Mouse (Mus musculus) MEL (cell line): Measurements from ENCODE around the gene Adam12.

Experiments used
- CHD1 ChIP-seq: IDR thresholded peaks from 2 replicates; pipeline ENCODE4 v1.6.1; 2012; ENCODE audit warnings: low read depth, mild to moderate bottlenecking, inconsistent platforms, low read length, improper control_type of control experiment
- CTCF ChIP-seq, 3 experiments: IDR thresholded peaks in 2 of 3; conservative IDR thresholded peaks in 1 of 3; 2 replicates each; pipeline ENCODE4 v1.5.1; 2011 to 2012; ENCODE audit warnings: low read length in 3 of 3, low read depth in 2 of 3, mild to moderate bottlenecking in 2 of 3, improper control_type of control experiment in 1 of 3, inconsistent platforms in 1 of 3, mixed read lengths in 1 of 3, moderate library complexity in 1 of 3; ENCODE audit not compliant: control insufficient read depth in 1 of 3, insufficient read depth in 1 of 3, poor library complexity in 1 of 3, severe bottlenecking in 1 of 3
- ELF1 ChIP-seq: IDR thresholded peaks from 2 replicates; pipeline ENCODE4 v1.6.1; 2014; ENCODE audit warnings: low read depth, mild to moderate bottlenecking, inconsistent platforms, low read length, improper control_type of control experiment, moderate library complexity
- EP300 ChIP-seq, 2 experiments: IDR thresholded peaks; 2 replicates each; pipeline ENCODE4 v1.6.1; 2011; ENCODE audit warnings: improper control_type of control experiment in 2 of 2, low read length in 2 of 2, low read depth in 1 of 2, mild to moderate bottlenecking in 1 of 2
- KAT2A ChIP-seq: conservative IDR thresholded peaks from 2 replicates; pipeline ENCODE4 v1.6.1; 2012; ENCODE audit warnings: low read depth, low read length, improper control_type of control experiment, inconsistent platforms
- MAZ ChIP-seq: IDR thresholded peaks from 2 replicates; pipeline ENCODE4 v1.6.1; 2012; ENCODE audit warnings: low read depth, mild to moderate bottlenecking, inconsistent platforms, low read length, improper control_type of control experiment
- NRF1 ChIP-seq: IDR thresholded peaks from 2 replicates; pipeline ENCODE4 v1.6.1; 2014; ENCODE audit warnings: low read depth, mild to moderate bottlenecking, inconsistent platforms, low read length, improper control_type of control experiment, moderate library complexity; ENCODE audit not compliant: poor library complexity, insufficient read depth, severe bottlenecking
- POLR2A ChIP-seq, 2 experiments: IDR thresholded peaks; 2 replicates each; pipeline ENCODE4 v1.6.1; 2011 to 2012; ENCODE audit warnings: low read length in 2 of 2, mild to moderate bottlenecking in 2 of 2, control low read depth in 1 of 2, improper control_type of control experiment in 1 of 2, low read depth in 1 of 2, moderate library complexity in 1 of 2; ENCODE audit not compliant: control insufficient read depth in 1 of 2, insufficient read depth in 1 of 2, poor library complexity in 1 of 2
- RCOR1 ChIP-seq: IDR thresholded peaks from 2 replicates; pipeline ENCODE4 v1.6.1; 2012; ENCODE audit warnings: low read depth, mild to moderate bottlenecking, inconsistent platforms, low read length, improper control_type of control experiment
- SMC3 ChIP-seq: IDR thresholded peaks from 2 replicates; pipeline ENCODE4 v1.6.1; 2011; ENCODE audit warnings: low read depth, low read length, improper control_type of control experiment

DNA sequence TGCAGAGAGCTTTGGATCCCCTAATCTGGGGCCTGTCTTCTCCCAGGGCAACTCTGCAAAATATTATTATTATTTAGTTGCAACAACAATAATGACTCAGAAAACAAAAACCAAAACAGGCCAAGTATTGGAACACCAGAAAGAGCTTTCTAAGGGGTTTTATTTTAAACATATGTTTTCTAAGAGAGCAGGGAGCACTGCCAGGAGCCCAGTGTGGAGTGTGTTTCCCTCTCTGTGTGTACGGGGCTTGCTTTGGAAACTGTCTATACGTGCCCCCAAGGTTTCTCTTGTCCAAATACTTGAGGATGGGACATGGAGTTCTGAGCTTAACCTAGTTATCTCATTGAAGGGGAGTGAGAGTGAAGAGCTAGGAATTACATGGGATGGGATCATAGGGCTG, 200.7 kb downstream of the Adam12 start:
- TF ChIP-seq RCOR1 (no peak), POLR2A (IDR thresholded peaks at IDR 0.05; ENCODE audit: control insufficient read depth in 1 of 2, insufficient read depth in 1 of 2, low read depth in 1 of 2, low read length in 2 of 2, poor library complexity in 1 of 2) (no peak), CTCF (IDR thresholded peaks at IDR 0.05 in 2 of 3, conservative IDR thresholded peaks at IDR 0.05 in 1 of 3; ENCODE audit: control insufficient read depth in 1 of 3, insufficient read depth in 1 of 3, low read depth in 2 of 3, low read length in 3 of 3, poor library complexity in 1 of 3, severe bottlenecking in 1 of 3) (no peak), ELF1 (no peak), MAZ (no peak), EP300 (IDR thresholded peaks at IDR 0.05; ENCODE audit: low read depth in 1 of 2, low read length in 2 of 2) (no peak), CHD1 (no peak), KAT2A (no peak), SMC3 (no peak), NRF1 (no peak)
